Mouse (Mus musculus) kidney, postnatal 10 days (tissue): ENCODE results near the gene C130032M10Rik.

Source experiments
- DNase-seq: peaks from one replicate; pipeline ENCODE4 v3.0.0; 2021; ENCODE audit warnings: mixed read lengths

Gene C130032M10Rik

GRCm38 (mm10) chr9:114515364-114515763 lies at the start of gene C130032M10Rik:
C130032M10Rik (plus strand) TSS chr9:114515697.
- DNase-seq = peak; percentile 18

GRCm38 (mm10) chr9:114466871-114467270 lies 48.6 kb upstream of the C130032M10Rik start:
- no peak for DNase-seq

- DNase-seq = no peak
Measured at GRCm38 (mm10) chr9:114468217-114468616, 47.3 kb upstream of the C130032M10Rik start.

- DNase-seq = no peak
Measured at GRCm38 (mm10) chr9:114468701-114469100, 46.8 kb upstream of the C130032M10Rik start.

GRCm38 (mm10) chr9:114471892-114472291 lies 43.6 kb upstream of the C130032M10Rik start:
- no peak for DNase-seq

- no peak for DNase-seq
Measured at GRCm38 (mm10) chr9:114477019-114477418, 38.5 kb upstream of the C130032M10Rik start.

GRCm38 (mm10) chr9:114480940-114481339 lies 34.6 kb upstream of the C130032M10Rik start:
- DNase-seq = no peak

- DNase-seq = no peak
Measured at GRCm38 (mm10) chr9:114484771-114485170, 30.7 kb upstream of the C130032M10Rik start.

GRCm38 (mm10) chr9:114486808-114487207 lies 28.7 kb upstream of the C130032M10Rik start:
- no peak for DNase-seq

GRCm38 (mm10) chr9:114487481-114488258 lies 27.8 kb upstream of the C130032M10Rik start:
- no peak for DNase-seq

- no peak for DNase-seq
Measured at GRCm38 (mm10) chr9:114496469-114496868, 19.0 kb upstream of the C130032M10Rik start.

- DNase-seq = peak; percentile 96
Measured at GRCm38 (mm10) chr9:114498218-114498617, 17.3 kb upstream of the C130032M10Rik start.

GRCm38 (mm10) chr9:114499783-114500515 lies 15.5 kb upstream of the C130032M10Rik start:
- DNase-seq = peak; percentile 87

GRCm38 (mm10) chr9:114501111-114501510 lies 14.4 kb upstream of the C130032M10Rik start:
- DNase-seq = no peak

GRCm38 (mm10) chr9:114501913-114502312 lies 13.6 kb upstream of the C130032M10Rik start:
- no peak for DNase-seq

GRCm38 (mm10) chr9:114502711-114503427 lies 12.6 kb upstream of the C130032M10Rik start:
- no peak for DNase-seq

GRCm38 (mm10) chr9:114504816-114505215 lies 10.7 kb upstream of the C130032M10Rik start, which contains the start of gene Ccr4:
Ccr4 (minus strand) TSS chr9:114504916.
- no peak for DNase-seq

- no peak for DNase-seq
Measured at GRCm38 (mm10) chr9:114506564-114506963, 8.9 kb upstream of the C130032M10Rik start.

GRCm38 (mm10) chr9:114507421-114507820 lies 8.1 kb upstream of the C130032M10Rik start:
- DNase-seq = no peak

- no peak for DNase-seq
Measured at GRCm38 (mm10) chr9:114509785-114510184, 5.7 kb upstream of the C130032M10Rik start.

- DNase-seq = no peak
Measured at GRCm38 (mm10) chr9:114512831-114513230, 2.7 kb upstream of the C130032M10Rik start.

GRCm38 (mm10) chr9:114517924-114518497 lies 2.5 kb downstream of the C130032M10Rik start:
- DNase-seq = no peak
